Mouse (Mus musculus) kidney, adult 2 months (tissue): ENCODE measurements around the gene Arpc1b.

Experiments used
- CTCF ChIP-seq: fragments of 200-500 bp; conservative IDR thresholded peaks from 2 replicates; pipeline ENCODE4 v1.5.1; 2011; ENCODE audit warnings: low read depth, mild to moderate bottlenecking, control low read depth, low read length, moderate library complexity, mixed read lengths; ENCODE audit not compliant: insufficient read depth, insufficient read length
- POLR2A ChIP-seq: fragments of 200-500 bp; IDR thresholded peaks from one replicate; pipeline ENCODE4 v1.6.1; 2011; ENCODE audit warnings: low read depth, low read length, control low read depth

GRCm38 (mm10) chr5:145114071-145114605 is at the start of gene Arpc1b:
- TF ChIP-seq CTCF = no peak
- no peak for TF ChIP-seq POLR2A
